Mouse (Mus musculus) hindbrain, embryonic 13.5 days (tissue): ENCODE measurements at regions not wholly inside any gene's neighbourhood (a gene's known extent, or its start where the extent isn't known, plus 50 kb on each side); places are given as distances from the start of the nearest gene placed in this dataset.
"Not testable (repeated sequence)": the region's sequence is repeated elsewhere in the genome, so short reads cannot be mapped to it uniquely, and the experiment has no call there.

Experiments
- ATAC-seq: fragments of 200-750 bp; cut with Nextera tagmentation; 2 replicates; pipeline ENCODE4 v1.8.0; 2017; ENCODE audit warnings: moderate TSS enrichment; ENCODE audit not compliant: low FRiP score
- H3K27ac ChIP-seq: fragments of 300-500 bp; sonication (generic); 2 replicates; pipeline ENCODE4 v1.5.1; 2015; ENCODE audit warnings: inconsistent platforms, mild to moderate bottlenecking, moderate library complexity
- H3K27me3 ChIP-seq: fragments of 300-500 bp; sonication (generic); 2 replicates; pipeline ENCODE4 v1.6.1; 2015; ENCODE audit warnings: mild to moderate bottlenecking, inconsistent platforms
- H3K36me3 ChIP-seq: fragments of 300-500 bp; sonication (generic); 2 replicates; pipeline ENCODE4 v1.6.1; 2015; ENCODE audit warnings: mild to moderate bottlenecking, inconsistent platforms
- H3K4me1 ChIP-seq: fragments of 300-500 bp; sonication (generic); replicated peaks from 2 replicates; pipeline ENCODE4 v1.6.1; 2015; ENCODE audit warnings: inconsistent platforms
- H3K4me2 ChIP-seq: fragments of 300-500 bp; sonication (generic); 2 replicates; pipeline ENCODE4 v1.6.1; 2015; ENCODE audit warnings: inconsistent platforms, mild to moderate bottlenecking, moderate library complexity
- H3K4me3 ChIP-seq: fragments of 300-500 bp; sonication (generic); 2 replicates; pipeline ENCODE4 v1.5.1; 2015; ENCODE audit warnings: mild to moderate bottlenecking, inconsistent platforms
- H3K9ac ChIP-seq: fragments of 300-500 bp; sonication (generic); 2 replicates; pipeline ENCODE4 v1.6.1; 2015; ENCODE audit warnings: mild to moderate bottlenecking, inconsistent platforms
- H3K9me3 ChIP-seq: fragments of 300-500 bp; sonication (generic); 2 replicates; pipeline ENCODE4 v1.6.1; 2016; ENCODE audit warnings: inconsistent platforms
- WGBS: fragments of 180-500 bp; shearing (Covaris S2); methylation state at CpG from one replicate; pipeline ENCODE4 v1.1.7; 2015; 5-methylcytosine and 5-hydroxymethylcytosine counted together

GRCm38 (mm10) chr2:92809681-92810323, 105.1 kb upstream of the Syt13 start:
- no peak overlapping the region for H3K27ac ChIP-seq

GRCm38 (mm10) chr2:92810956-92811355, 103.9 kb upstream of the Syt13 start:
- peaks cover 50% of the 10 kb centered on the region for H3K4me1 ChIP-seq
- H3K9me3 ChIP-seq, H3K27me3 ChIP-seq, H3K9ac ChIP-seq, ATAC-seq, H3K36me3 ChIP-seq, H3K4me3 ChIP-seq, H3K27ac ChIP-seq, H3K4me2 ChIP-seq: not testable (repeated sequence)
- 12% methylated on average over 6 of the region's 6 CpGs for WGBS

More at GRCm38 (mm10) chr2:92809681-92810323, 105.1 kb upstream of the Syt13 start:
- H3K36me3 ChIP-seq, result no peaks in the 10 kb centered on the region
- H3K9me3 ChIP-seq, result no peaks in the 10 kb centered on the region
- no peak overlapping the region for H3K4me2 ChIP-seq
- H3K9ac ChIP-seq, result no peak overlapping the region
- WGBS, result 84% methylated on average over 4 of the region's 4 CpGs
- H3K4me1 ChIP-seq, result peaks cover 57% of the 10 kb centered on the region
- H3K4me3 ChIP-seq, result no peak overlapping the region
- ATAC-seq, result no peak
- H3K27me3 ChIP-seq, result peaks cover 8% of the 10 kb centered on the region; the same call in 1 of the 2 replicates

GRCm38 (mm10) chr2:92813028-92813427, 101.9 kb upstream of the Syt13 start:
- Histone ChIP-seq H3K36me3 (no peaks in the 10 kb centered on the region), H3K4me1 (peaks cover 31% of the 10 kb centered on the region), H3K4me2 (no peak overlapping the region), H3K9ac (no peak overlapping the region), H3K27ac (peak overlapping the region; percentile 62; the same call in 1 of the 2 replicates), H3K27me3 (peaks cover 4% of the 10 kb centered on the region; the same call in 1 of the 2 replicates), H3K4me3 (no peak overlapping the region), H3K9me3 (no peaks in the 10 kb centered on the region)
- 74% methylated on average over 11 of the region's 11 CpGs for WGBS
- ATAC-seq, result no peak

GRCm38 (mm10) chr2:92819586-92819985, 95.3 kb upstream of the Syt13 start:
- no peaks in the 10 kb centered on the region for H3K9me3 ChIP-seq
- H3K36me3 ChIP-seq, result no peaks in the 10 kb centered on the region
- H3K4me3 ChIP-seq, result no peak overlapping the region
- ATAC-seq, result no peak
- no peaks in the 10 kb centered on the region for H3K27me3 ChIP-seq
- no peak overlapping the region for H3K4me2 ChIP-seq
- no peak overlapping the region for H3K9ac ChIP-seq
- WGBS, result 64% methylated on average over 6 of the region's 6 CpGs
- H3K4me1 ChIP-seq, result peaks cover 6% of the 10 kb centered on the region
- no peak overlapping the region for H3K27ac ChIP-seq

- no peak overlapping the region for H3K4me2 ChIP-seq
- 0 out of 2 replicates have a peak, but pooled peaks cover 4% of the 10 kb centered on the region for H3K27me3 ChIP-seq
- H3K4me3 ChIP-seq, result no peak overlapping the region
- H3K9me3 ChIP-seq, result no peaks in the 10 kb centered on the region
- ATAC-seq, result no peak
- H3K36me3 ChIP-seq, result no peaks in the 10 kb centered on the region
- 64% methylated on average over 1 of the region's 1 CpGs for WGBS
- H3K27ac ChIP-seq, result no peak overlapping the region
- H3K4me1 ChIP-seq, result peaks cover 18% of the 10 kb centered on the region
- no peak overlapping the region for H3K9ac ChIP-seq
Observed at GRCm38 (mm10) chr2:92824325-92824724, 90.6 kb upstream of the Syt13 start.

GRCm38 (mm10) chr2:92825395-92825794, 89.5 kb upstream of the Syt13 start:
- 24% methylated on average over 6 of the region's 6 CpGs for WGBS
- H3K4me2 ChIP-seq, result no peak overlapping the region
- H3K27me3 ChIP-seq, result 0 out of 2 replicates have a peak, but pooled peaks cover 4% of the 10 kb centered on the region
- H3K9me3 ChIP-seq, result no peaks in the 10 kb centered on the region
- no peak for ATAC-seq
- H3K4me1 ChIP-seq, result peaks cover 23% of the 10 kb centered on the region
- no peaks in the 10 kb centered on the region for H3K36me3 ChIP-seq
- no peak overlapping the region for H3K4me3 ChIP-seq
- no peak overlapping the region for H3K9ac ChIP-seq
- no peak overlapping the region for H3K27ac ChIP-seq

- 69% methylated on average over 2 of the region's 2 CpGs for WGBS
- ATAC-seq, result no peak
Observed at GRCm38 (mm10) chr2:92830134-92830533, 84.8 kb upstream of the Syt13 start.

GRCm38 (mm10) chr2:92831784-92832183, 83.1 kb upstream of the Syt13 start:
- WGBS, result 81% methylated on average over 7 of the region's 7 CpGs

More at GRCm38 (mm10) chr2:92830134-92830533, 84.8 kb upstream of the Syt13 start:
- Histone ChIP-seq H3K27ac (0 out of 2 replicates have a peak overlapping the region, but pooled peaks have one; percentile 40), H3K4me3 (no peak overlapping the region), H3K4me2 (no peak overlapping the region), H3K27me3 (0 out of 2 replicates have a peak, but pooled peaks cover 4% of the 10 kb centered on the region), H3K36me3 (no peaks in the 10 kb centered on the region), H3K9ac (no peak overlapping the region), H3K4me1 (peaks cover 20% of the 10 kb centered on the region), H3K9me3 (no peaks in the 10 kb centered on the region)

GRCm38 (mm10) chr2:92836203-92836602, 78.7 kb upstream of the Syt13 start:
- Histone ChIP-seq H3K4me1 (peaks cover 8% of the 10 kb centered on the region; the same call in 1 of the 2 replicates), H3K36me3 (no peaks in the 10 kb centered on the region), H3K9ac (no peak overlapping the region), H3K4me3 (no peak overlapping the region), H3K4me2 (no peak overlapping the region), H3K27ac (no peak overlapping the region), H3K27me3 (peaks cover 10% of the 10 kb centered on the region), H3K9me3 (no peaks in the 10 kb centered on the region)
- ATAC-seq, result no peak
- WGBS, result 85% methylated on average over 4 of the region's 4 CpGs

More at GRCm38 (mm10) chr2:92831784-92832183, 83.1 kb upstream of the Syt13 start:
- Histone ChIP-seq H3K9me3 (no peaks in the 10 kb centered on the region), H3K4me2 (no peak overlapping the region), H3K36me3 (no peaks in the 10 kb centered on the region), H3K4me1 (peaks cover 13% of the 10 kb centered on the region), H3K4me3 (no peak overlapping the region), H3K9ac (no peak overlapping the region), H3K27ac (no peak overlapping the region), H3K27me3 (no peaks in the 10 kb centered on the region)
- no peak for ATAC-seq

- H3K4me1 ChIP-seq, result peaks cover 10% of the 10 kb centered on the region; the same call in 1 of the 2 replicates
- peaks cover 23% of the 10 kb centered on the region for H3K27me3 ChIP-seq
- H3K9me3 ChIP-seq, result no peaks in the 10 kb centered on the region
- H3K9ac ChIP-seq, result no peak overlapping the region
- no peaks in the 10 kb centered on the region for H3K36me3 ChIP-seq
- WGBS, result 89% methylated on average over 5 of the region's 5 CpGs
- H3K27ac ChIP-seq, result no peak overlapping the region
- no peak for ATAC-seq
- no peak overlapping the region for H3K4me2 ChIP-seq
- no peak overlapping the region for H3K4me3 ChIP-seq
Observed at GRCm38 (mm10) chr2:92838012-92838411, 76.9 kb upstream of the Syt13 start.

GRCm38 (mm10) chr2:92840009-92840408, 74.9 kb upstream of the Syt13 start:
- Histone ChIP-seq H3K4me2 (no peak overlapping the region), H3K4me1 (peaks cover 16% of the 10 kb centered on the region), H3K9ac (no peak overlapping the region), H3K27me3 (peaks cover 32% of the 10 kb centered on the region), H3K4me3 (no peak overlapping the region), H3K27ac (no peak overlapping the region), H3K9me3 (no peaks in the 10 kb centered on the region), H3K36me3 (no peaks in the 10 kb centered on the region)
- 20% methylated on average over 4 of the region's 4 CpGs for WGBS
- no peak for ATAC-seq

GRCm38 (mm10) chr2:92841626-92842025, 73.3 kb upstream of the Syt13 start:
- Histone ChIP-seq H3K4me3 (no peak overlapping the region), H3K4me2 (no peak overlapping the region), H3K27ac (no peak overlapping the region), H3K27me3 (peaks cover 32% of the 10 kb centered on the region), H3K9ac (no peak overlapping the region), H3K4me1 (peaks cover 23% of the 10 kb centered on the region), H3K36me3 (no peaks in the 10 kb centered on the region), H3K9me3 (no peaks in the 10 kb centered on the region)
- 40% methylated on average over 3 of the region's 3 CpGs for WGBS
- no peak for ATAC-seq
